Mouse (Mus musculus): ENCODE data around the gene Btc.
A peak's percentile ranks its signal among the peaks of the same experiment; 100 is the strongest.

Btc gene

DNA sequence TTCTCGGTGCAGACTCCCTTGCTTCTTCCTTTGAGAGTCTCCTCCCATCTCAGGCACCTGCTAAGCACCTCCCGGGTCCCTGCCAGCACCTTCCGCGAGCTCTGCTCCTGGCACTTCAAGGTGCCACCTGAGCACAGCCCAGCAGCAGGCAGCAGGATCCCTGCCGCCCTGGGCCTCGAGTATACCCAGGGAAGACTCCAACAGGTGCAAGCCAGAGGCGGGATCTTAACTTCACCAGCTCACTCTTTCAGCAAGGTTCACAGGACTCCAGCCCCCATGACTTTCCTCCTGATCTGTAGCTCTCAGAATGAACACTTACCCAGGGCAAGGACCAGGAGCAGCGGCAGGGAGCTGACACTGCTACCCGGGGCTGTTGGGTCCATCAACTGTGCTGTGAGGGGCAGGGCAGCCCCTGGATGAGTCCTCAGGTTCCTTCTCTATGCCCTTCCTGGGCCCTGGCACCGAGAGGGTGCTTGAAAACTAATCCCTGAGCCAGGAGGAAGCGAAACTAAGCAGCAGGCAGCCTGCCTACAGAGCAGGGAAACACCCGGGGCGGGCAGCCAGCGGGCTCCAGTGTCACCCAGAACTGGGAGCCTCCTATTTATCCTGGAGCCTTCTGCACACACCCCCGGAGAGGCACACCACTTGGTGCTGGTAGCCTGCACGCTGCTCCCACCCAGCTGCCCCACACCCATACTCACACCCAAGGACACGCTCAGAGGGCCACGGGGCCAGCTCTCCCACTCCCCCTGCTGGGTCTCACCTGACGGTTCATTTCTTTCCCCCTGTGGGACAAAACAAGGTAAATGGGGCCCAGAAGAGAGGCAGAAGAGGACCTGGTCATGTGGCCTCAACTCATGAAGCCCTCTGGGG, at the start of gene Btc:
Btc (minus strand) TSS at position 656 of the 873 bp plus-strand sequence.
- DNase-seq (ENCODE audit: low spot score) = peak; percentile 9

DNA sequence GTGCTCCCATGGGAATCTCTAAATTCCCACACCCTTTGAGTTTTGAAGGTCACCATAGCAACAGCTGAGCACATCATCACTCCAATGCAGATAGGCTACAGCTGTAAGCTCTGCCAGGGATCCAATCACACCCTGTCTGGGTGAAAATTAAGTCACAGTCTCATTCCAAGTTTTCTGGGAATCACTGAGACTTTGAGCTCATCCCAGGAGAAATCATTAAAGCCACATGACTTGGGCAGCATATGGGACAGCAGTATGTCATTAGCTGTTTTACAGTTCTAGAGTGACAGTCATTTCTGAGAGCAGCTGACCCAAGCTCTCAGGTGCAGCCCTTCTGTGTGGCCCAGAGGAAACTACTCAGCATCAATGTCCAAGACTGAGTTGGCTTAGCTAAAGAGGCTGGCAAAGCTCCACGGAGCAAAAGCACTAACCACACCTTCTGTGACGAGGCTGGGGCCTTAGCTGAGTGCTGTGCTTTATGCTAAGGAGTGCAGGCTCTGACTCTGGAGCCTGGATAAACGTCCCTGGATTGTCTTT, 42.3 kb upstream of the Btc start:
- DNase-seq (ENCODE audit: low spot score) = no peak

DNA sequence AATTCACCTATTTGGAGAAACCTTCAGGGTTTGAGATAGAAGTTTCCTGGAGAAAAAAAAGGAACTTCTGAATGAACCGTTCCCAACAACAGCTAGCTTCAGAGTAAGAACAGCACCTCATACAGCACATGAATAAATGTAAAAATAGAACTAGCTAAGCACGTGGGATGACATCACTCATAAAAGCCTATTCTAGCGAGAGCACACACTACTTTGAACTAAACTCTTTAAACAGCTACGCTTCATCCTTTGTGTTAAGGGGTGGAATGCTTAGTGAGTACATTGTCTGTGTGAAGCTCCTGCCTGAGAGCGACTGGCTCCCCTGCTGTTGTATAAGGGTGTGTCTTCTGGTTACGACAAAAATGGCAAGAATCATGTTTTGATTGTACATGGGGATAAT, 33.8 kb upstream of the Btc start:
- DNase-seq (ENCODE audit: low spot score) = no peak

DNA sequence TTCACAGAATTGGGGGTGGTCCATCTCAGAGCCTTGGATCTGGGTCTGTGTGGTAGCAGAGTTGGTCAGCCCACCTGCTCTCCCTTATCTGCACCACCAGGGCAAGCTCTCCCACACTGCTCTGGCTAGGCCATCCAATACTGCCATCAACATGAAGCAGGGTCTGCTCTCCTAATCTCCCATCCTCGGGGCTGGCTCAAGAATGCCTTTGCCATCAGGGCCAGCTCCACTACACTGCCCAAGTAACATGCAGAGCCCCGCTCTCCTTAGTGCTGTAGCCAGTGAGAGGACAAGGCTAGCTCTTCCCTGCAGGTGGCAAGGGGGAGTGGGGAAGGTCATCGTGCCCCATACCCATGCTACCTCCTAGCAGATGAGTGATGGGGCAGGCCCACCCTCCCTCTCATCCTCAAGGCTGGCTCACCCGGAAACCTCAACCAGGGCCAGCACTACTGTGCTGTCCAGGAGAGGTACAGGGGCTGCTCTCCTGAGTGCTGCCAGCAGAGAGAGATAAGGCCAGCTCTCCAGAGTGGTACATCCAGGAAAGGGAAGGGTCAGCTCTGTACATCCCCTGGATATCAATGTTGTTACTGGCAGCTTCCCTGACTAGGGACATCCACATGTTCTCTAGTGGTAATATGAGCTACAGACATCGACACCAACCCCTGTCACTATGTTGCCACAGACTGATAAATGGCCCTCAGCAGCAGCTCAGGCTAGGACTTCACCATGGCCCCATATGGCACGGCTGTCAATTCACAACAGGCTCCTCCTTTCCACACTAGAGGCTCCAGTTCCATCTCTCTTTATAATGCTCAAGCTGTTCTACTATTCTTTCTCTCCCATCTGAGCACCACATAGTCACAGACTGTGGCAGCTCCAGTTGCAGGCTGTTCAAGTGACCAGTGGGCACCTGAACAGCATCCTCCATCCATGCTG, 32.2 kb upstream of the Btc start:
- no peak for DNase-seq (ENCODE audit: low spot score)

DNA sequence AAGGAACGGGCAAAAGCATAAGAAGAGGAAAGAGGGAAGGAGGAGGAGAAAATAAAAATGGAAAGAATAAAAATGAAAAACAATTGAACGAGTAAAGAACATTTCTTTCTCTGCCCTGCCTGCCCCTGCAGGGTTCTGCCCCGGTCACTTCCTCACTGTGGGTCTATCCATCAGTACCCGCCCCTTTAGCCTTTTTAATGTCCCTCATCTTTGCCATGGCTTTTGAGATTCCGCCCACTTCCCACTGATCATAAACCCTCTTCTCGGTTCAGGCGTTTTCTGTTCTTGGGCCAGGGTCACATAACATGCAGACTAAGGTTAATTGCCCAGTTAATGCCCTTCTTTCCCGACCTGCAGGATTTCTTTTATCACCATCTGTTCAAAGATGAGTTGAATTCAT, 25.8 kb upstream of the Btc start:
- DNase-seq (ENCODE audit: low spot score) = no peak

DNA sequence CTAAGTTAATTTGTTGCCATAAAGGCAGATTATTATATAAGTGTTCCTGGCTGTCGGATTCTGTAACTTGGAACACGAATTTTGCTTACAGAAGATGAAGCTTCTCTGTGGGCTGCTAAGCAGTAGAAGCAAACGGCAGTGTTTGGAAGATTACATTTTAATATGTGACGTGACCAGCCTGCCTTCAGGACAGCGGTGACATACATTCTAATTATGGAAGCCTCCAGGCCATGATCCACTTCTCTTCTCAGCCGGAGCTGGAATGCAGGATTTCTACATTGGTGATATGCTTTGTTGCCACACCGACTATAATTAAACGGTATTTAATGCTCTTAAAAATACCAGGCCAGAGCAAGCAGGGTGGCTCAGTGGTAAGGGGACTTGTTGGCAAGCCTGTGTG, 11.0 kb upstream of the Btc start:
- DNase-seq (ENCODE audit: low spot score) = no peak

DNA sequence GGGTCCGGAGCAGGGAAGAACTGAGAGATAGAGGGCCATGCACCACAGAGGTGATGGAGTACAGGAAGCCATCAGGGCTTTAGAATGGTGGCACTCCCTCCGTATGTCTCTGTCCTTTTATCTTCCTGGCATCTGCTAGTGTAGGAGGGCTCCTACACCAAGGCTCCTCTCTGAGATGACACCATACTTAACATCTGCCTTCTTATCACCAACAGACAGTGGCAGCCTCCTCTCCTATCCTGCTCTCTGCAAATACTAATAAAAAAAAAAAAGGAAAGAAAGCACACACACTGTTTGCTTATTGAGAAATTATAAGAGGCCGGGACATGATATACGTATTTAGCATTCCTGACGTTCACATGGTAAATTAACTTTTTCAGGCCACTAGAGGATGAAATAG, 1.5 kb upstream of the Btc start:
- no peak for DNase-seq (ENCODE audit: low spot score)

DNA sequence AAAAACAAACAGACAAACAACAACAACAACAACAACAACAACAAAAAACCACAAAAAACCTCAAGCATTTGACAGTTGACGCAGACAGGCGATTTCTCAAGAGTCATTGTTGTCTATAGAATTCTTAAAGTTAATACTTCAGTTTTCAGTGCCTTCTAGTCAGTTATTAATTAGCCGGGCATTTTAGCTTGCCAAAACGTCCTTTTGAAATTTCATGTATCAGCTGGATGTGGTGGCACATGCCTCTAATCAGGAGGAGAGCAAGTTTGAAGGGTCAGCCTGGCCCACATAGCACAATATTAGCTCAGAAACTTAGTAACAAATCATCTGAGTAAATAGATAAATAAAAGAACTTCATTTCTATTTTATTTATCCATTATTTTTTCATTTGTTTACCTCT, 487 bp upstream of the Btc start:
- DNase-seq (ENCODE audit: low spot score) = no peak

DNA sequence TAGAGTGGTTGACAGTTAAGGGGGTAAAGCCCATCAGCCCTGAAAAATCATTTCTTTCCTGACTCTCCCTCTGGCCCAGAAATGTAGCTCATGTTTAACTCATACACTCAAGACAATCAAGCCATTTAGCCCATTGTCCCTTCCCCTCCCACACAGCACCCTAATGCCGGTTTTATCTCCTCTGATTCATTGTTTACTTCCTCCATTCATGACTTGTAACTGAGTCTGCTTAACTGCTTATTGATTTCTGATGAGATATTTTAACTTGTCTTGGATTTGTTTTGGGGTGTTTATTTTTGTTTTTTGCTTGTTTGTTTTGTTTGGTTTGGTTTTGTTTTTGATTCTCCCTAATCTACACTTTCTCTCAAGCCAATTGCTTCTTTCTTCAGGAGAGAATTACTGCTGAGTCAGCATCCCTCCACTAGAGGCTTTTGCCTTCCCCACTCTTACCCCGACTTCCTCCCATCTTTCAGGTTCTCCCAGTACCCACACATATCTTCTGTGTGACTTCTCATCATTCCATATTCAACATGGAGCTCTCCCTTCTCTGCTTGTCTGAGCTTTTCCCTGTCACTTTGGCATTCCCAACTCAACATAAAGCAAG, 2.2 kb downstream of the Btc start:
- no peak for DNase-seq (ENCODE audit: low spot score)

DNA sequence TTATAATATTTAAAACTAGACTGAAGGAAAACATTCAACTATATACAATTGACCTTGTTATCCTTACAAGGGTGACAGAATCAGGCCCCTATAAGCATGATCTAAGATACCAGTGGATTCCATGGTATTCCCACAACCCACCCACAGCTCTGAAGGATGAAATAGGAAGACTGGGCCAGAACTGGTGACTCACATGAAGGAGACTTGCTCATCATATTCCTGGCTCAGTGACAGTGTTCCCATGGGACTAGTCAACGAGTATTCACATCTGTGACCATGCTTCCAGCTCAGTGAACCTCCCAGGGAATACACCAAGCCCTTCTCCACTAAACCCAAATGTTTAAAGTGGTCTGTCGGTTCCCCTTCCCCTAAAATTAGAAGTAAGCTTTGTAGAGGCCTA, 27.3 kb downstream of the Btc start:
- no peak for DNase-seq (ENCODE audit: low spot score)

DNA sequence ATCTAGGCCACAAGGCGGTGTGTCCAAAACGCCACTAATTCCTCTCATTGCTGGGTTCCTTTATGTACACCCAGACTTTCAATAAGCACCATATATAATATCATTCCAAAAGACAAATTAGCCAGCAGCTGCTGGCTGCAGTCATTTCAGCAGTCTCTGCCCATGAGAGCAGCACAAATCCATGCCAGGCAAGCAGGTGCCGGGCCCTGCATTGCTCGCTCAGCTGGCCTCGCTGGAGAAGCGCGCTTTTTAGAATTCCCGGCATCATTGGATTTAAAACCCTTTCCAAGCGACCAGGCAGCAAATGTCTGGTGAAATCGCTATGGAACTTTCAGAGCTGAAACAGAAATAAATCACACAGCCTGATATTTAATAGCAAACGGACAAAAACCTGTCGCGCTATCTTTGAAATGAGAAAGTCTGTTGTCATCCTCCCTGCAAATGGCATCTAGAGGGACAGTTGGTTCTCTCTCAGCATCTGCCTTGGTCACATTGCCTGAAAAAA, 34.7 kb downstream of the Btc start:
- no peak for DNase-seq (ENCODE audit: low spot score)

DNA sequence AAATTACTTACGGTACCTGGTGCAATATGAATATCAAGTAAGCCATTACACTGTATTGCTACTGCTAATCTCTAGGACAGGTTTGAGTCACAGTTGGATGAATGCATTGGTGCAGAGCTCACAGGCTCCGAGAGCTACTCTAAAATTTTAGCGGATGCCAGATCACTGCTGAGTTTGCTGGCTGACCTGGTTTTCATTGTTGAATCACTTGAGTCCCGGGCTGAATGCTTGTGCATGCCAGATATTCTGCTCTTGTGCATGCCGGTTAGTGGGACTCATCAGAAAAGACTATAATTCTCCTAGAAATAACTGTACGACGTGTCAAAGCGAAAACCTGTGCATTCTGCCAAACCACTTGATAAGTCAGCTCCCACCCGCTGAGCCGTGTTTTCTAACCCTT, 35.9 kb downstream of the Btc start:
- DNase-seq (ENCODE audit: low spot score) = no peak

DNA sequence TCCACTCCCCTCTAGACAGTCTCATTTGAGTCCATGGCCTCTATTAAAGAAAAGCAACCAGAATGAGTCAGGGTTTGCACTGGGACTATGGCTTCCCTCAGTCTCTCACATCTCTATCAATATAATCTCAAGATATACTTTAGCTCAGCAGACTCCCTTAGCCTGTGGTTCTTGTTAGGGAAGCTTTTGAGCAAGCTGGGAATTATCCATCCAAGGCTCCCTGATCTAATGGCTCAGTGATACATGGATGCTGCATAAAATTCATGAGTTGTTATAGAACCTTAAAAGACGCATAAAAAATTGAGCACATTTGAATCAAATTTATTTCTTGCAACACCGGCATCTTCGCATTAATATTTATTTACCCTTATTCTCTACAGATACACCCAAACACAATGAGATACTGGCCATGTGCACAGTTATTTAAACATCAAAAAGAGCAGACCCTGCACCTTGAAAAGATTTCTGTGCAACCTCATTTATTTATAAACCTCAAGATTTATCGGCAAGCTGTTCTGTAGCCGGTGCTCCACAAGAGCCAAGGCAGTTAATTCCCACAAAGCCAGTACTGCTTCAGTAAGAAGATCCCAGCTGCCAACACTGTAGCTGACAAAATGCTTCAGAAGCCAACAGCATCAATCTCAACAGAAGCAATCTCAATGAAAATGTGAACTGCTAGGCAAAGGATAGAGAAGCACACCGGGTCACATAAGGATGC, 39.4 kb downstream of the Btc start:
- no peak for DNase-seq (ENCODE audit: low spot score)

DNA sequence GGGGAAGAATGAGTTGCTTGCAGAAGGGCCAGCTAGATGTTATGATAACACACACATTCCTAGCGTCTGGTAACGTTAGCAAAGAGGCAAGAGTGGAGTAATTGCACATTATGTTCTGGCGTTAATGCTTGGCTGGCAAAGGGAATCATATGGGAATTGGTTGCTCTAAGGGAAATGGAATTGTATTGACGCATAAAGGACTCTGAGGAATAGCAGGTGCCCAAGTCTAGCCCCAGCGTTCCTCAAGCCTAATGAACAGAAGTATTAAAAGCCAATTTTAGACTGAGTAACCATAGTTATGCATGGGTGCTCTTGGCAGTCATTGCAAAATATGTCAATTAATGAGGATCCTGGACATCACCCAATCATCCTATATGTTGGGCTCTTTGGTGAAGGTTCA, 50.1 kb downstream of the Btc start:
- DNase-seq (ENCODE audit: low spot score) = no peak

DNA sequence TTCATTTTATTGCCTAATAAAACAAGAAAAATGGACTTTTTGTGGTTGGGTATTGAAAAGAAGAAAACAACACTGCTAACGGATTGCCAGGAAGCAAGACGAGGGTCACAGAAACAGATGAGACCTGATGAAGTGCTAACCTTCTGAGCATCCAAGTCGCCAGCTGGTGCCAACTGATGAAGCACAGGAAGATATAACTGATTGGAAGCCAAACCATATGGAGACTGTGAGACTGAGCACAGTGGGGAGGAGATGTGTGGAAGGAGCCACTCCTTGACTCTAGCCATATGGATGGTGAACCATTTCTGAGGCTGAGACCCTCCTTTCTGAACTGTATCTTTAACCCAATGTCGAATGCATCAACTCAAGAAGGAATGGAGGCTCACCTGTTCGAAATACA, 57.1 kb downstream of the Btc start:
- no peak for DNase-seq (ENCODE audit: low spot score)

DNA sequence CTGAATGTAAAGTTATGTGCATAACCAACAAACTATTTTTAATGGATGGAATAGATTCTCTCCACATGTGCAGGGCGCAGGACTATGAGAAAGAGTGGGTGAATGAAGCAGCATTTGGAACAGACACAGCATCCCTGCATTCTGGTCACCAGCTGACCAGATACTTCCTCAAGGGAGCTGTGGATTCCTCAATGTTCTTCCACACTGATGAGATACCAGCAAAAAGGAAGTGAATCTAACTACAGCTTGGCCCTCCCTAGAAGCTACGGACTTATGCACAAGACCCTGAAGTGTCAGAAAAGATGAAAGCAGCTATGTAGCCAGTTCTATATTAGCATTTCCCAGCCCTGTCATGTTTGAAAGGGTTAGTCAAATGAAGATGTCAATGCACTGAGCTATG, 57.7 kb downstream of the Btc start:
- no peak for DNase-seq (ENCODE audit: low spot score)

DNA sequence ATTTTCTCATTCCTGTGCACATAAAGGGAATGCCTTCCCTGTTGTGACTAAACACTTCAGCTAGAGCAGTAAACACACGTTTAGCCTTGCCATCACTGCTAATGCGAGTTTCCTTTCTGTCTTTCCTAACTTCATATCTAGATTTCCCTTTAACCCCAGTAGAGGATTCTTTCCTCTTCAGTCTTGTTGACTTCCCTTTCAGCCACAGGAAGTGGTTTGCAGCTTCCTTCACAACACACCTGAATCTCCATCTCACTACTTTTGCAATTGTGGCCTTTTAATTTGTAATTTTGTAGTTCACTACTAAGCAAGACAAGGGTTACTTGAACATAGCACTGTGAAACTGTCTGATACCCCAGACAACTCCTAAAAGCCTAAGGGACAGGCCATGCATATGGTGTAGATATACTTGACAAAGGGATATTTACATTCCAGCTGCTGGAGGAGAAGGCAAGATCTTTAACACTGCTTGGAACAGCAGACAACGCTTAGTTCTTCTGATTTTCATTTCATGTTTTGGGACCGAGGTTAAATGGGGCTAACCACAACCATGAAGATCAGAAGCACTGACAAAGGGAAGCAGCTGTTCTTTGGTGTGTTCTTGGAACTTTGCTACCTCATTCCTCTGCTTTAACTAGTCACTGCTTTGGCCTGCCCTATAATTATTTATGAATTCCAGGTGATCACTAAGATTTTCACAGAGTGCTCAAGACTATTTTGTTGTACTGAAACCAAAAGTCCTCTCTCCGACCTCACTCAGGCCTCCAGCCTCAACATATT, 60.6 kb downstream of the Btc start:
- no peak for DNase-seq (ENCODE audit: low spot score)

DNA sequence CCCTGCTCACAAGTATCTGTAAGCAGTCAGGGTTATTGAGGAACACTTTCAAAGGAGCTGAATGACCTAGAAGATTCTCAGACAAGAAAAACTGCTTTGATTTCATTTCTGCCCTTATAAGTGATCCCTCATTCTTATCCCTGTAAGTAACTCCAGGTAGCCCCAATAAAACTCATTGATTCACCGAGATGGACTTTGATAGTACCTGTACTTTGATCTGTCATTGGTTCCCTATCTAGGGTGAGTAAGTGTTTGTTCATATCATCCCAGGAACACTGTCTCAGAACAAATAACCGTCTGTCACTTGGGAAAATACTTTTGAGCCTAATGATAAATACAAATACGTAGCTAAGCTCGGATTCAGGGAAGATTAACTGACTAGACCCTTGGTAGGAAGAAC, 68.6 kb downstream of the Btc start:
- no peak for DNase-seq (ENCODE audit: low spot score)

DNA sequence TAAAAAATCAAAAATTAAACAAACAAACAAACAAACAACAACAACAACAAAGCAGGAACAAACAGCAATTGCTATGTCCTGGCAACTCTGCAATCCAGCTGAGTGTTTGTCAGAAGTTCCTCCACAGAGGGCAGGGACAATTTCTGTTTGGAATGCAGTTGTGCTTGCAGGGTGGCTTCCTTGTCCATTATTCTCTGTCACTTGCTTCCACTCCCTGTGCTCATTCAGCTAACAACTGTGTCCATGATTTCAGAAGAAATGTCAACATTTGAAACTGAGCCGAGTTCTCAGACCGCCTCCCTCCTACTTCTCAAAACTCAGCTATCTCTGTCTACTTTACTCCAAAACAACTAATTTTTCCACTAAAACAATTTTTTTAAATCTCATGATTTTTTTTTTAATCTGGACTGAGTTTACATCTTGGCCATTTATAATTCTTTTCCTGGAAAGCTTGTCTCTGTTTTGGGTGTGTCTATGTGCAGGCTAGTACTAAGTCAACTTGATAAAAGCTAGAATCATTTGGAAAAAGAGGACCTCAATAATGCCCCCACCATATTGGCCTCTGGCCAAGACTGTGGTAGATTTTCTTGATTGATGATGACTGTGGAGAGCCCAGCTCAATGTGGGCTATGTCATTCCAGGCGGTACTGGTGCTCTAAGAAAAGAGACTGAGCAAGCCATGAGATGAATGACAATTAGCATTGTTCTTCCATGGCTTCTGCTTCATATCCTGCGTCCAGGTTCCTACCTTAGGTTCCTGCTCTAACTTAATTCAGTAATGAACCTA, 70.5 kb downstream of the Btc start:
- DNase-seq (ENCODE audit: low spot score) = no peak

DNA sequence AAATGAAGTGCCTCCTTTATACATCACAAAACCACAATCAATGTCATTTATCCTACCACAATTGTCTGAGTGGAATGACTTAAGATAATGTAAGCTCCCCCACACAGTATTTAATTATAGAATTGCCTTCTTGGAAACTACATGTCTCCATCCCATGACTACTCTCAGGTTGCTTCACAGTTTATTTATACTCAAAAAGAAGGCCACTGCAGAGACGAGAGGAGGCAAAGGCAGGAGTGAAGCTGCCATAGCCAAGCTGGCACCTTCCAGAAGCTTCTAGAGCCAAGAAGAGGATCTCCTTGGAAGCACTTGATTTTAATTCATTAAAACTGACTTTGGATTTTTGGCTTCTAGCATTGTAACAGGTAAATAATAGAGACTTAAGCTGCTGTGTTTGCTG, 81.0 kb downstream of the Btc start:
- DNase-seq (ENCODE audit: low spot score) = no peak

Measured in spleen, adult 12 weeks (tissue).